Mouse (Mus musculus) granulocyte monocyte progenitor cell, adult 5-6 weeks (primary cell): ENCODE measurements around the gene Lrrc30. TPM values are rescaled to one million over a fixed set of nuclear protein-coding genes. Genes with fewer than 3 reads are reported as not detected.

Experiments
- ATAC-seq: replicated peaks from 2 replicates; pipeline ENCODE4 v1.8.0; 2016; ENCODE audit warnings: mild to moderate bottlenecking, moderate TSS enrichment, inconsistent platforms; ENCODE audit not compliant: poor library complexity, severe bottlenecking
- total RNA-seq, 2 experiments: library from RNA; stranded (forward) in 1 of 2; stranded (reverse) in 1 of 2; fragments of 200-712, 200-1000 nt in 1 of 2; fragments of >200 nt in 1 of 2; fragmentation: Nextera tagmentation in 1 of 2; gene quantifications; 2 replicates each; pipeline ENCODE4 v1.2.3; 2014 to 2017

Gene Lrrc30
- total RNA-seq, 2 experiments from 2014 or later: not detected

- ATAC-seq: no peak
Measured at GRCm38 (mm10) chr17:67584533-67584932, 48.0 kb downstream of the Lrrc30 start.

GRCm38 (mm10) chr17:67583422-67583821 lies 49.1 kb downstream of the Lrrc30 start:
- peak; percentile 30 for ATAC-seq

GRCm38 (mm10) chr17:67582681-67583356 lies 49.7 kb downstream of the Lrrc30 start:
- no peak for ATAC-seq

- no peak for ATAC-seq
Measured at GRCm38 (mm10) chr17:67581839-67582238, 50.7 kb downstream of the Lrrc30 start.

Other genes with a start within 250 kb of the Lrrc30 start
- gene Lama1, start 64.5 kb upstream of the Lrrc30 start, total RNA-seq (2014; fragmentation: Nextera tagmentation): not detected in 2 replicates
- not detected in 2 replicates for gene Lama1, start 64.5 kb upstream of the Lrrc30 start, total RNA-seq (2017)